Mouse (Mus musculus): ENCODE measurements around the gene Vmn1r199. TPM values are rescaled to one million over a fixed set of nuclear protein-coding genes. Genes with fewer than 3 reads are reported as not detected.

Vmn1r199 gene
- polyA plus RNA-seq, 1 experiment: not detected

DNA sequence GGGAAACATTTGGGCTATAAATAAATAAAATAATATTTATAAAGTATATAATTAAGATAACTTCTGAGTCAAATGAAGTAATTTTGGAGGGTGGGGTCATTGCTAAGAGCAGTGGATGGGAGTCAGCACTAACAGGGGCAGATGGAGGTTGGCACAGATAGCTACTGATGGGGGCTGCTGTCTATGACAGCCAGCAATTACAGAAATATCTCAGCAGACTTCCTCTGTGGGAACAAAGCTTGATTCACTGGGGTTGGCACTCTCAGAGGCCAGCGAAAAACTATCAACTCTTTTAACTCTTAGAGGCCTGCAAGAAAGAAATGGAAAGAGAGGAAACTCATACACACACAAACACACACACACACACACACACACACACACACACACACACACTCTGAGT, 23.4 kb downstream of the Vmn1r199 start:
- WGBS: 48% methylated on average over 1 of the region's 1 CpGs
- no peak overlapping the region for H3K4me3 ChIP-seq (replicated peaks; ENCODE audit: control insufficient read depth, low read depth, low read length)
- TF ChIP-seq POLR2A (IDR thresholded peaks at IDR 0.05; ENCODE audit: borderline replicate concordance, control insufficient read depth, low read depth, low read length) (no peak), CTCF (IDR thresholded peaks at IDR 0.05; ENCODE audit: control insufficient read depth, insufficient read depth, low read length) (no peak)
- H3K27ac ChIP-seq (ENCODE audit: control insufficient read depth, insufficient read depth, low read depth, low read length, poor library complexity): no peak overlapping the region
- no peaks in the 10 kb centered on the region for H3K4me1 ChIP-seq (ENCODE audit: control insufficient read depth, insufficient read depth, low read length)

Other genes starting within 250 kb of the Vmn1r199 start
- gene Vmn1r191, start 195.8 kb upstream of the Vmn1r199 start, polyA plus RNA-seq (2011; ENCODE audit: insufficient read depth, insufficient read length, low replicate concordance, missing spikeins): not detected in 2 replicates
- not detected in 2 replicates for gene Vmn1r192, start 188.7 kb upstream of the Vmn1r199 start, polyA plus RNA-seq (2011; ENCODE audit: insufficient read depth, insufficient read length, low replicate concordance, missing spikeins)
- 0.42 and 0.72 TPM in 2 replicates for gene Vmn1r193, start 156.7 kb upstream of the Vmn1r199 start, polyA plus RNA-seq (2011; ENCODE audit: insufficient read depth, insufficient read length, low replicate concordance, missing spikeins)
- gene Vmn1r194, start 135.6 kb upstream of the Vmn1r199 start, polyA plus RNA-seq (2011; ENCODE audit: insufficient read depth, insufficient read length, low replicate concordance, missing spikeins): not detected in 2 replicates
- not detected in 2 replicates for gene Vmn1r195, start 109.3 kb upstream of the Vmn1r199 start, polyA plus RNA-seq (2011; ENCODE audit: insufficient read depth, insufficient read length, low replicate concordance, missing spikeins)
- not detected in 2 replicates for gene Vmn1r196, start 89.9 kb upstream of the Vmn1r199 start, polyA plus RNA-seq (2011; ENCODE audit: insufficient read depth, insufficient read length, low replicate concordance, missing spikeins)
- gene Vmn1r197, start 55.2 kb upstream of the Vmn1r199 start, polyA plus RNA-seq (2011; ENCODE audit: insufficient read depth, insufficient read length, low replicate concordance, missing spikeins): not detected in 2 replicates
- gene Vmn1r198, start 29.5 kb upstream of the Vmn1r199 start, polyA plus RNA-seq (2011; ENCODE audit: insufficient read depth, insufficient read length, low replicate concordance, missing spikeins): not detected in 2 replicates
- gene Vmn1r200, start 10.6 kb downstream of the Vmn1r199 start, polyA plus RNA-seq (2011; ENCODE audit: insufficient read depth, insufficient read length, low replicate concordance, missing spikeins): not detected in 2 replicates
- gene Vmn1r201, start 92.1 kb downstream of the Vmn1r199 start, polyA plus RNA-seq (2011; ENCODE audit: insufficient read depth, insufficient read length, low replicate concordance, missing spikeins): not detected in 2 replicates
- gene Vmn1r202, start 125.6 kb downstream of the Vmn1r199 start, polyA plus RNA-seq (2011; ENCODE audit: insufficient read depth, insufficient read length, low replicate concordance, missing spikeins): not detected in 2 replicates
- gene Vmn1r203, start 138.3 kb downstream of the Vmn1r199 start, polyA plus RNA-seq (2011; ENCODE audit: insufficient read depth, insufficient read length, low replicate concordance, missing spikeins): 0.47 TPM in 1 of 2 replicates, not detected in the other
- gene Vmn1r204, start 173.4 kb downstream of the Vmn1r199 start, polyA plus RNA-seq (2011; ENCODE audit: insufficient read depth, insufficient read length, low replicate concordance, missing spikeins): not detected in 2 replicates
- gene Vmn1r205, start 213.2 kb downstream of the Vmn1r199 start, polyA plus RNA-seq (2011; ENCODE audit: insufficient read depth, insufficient read length, low replicate concordance, missing spikeins): not detected in 2 replicates
- not detected in 2 replicates for gene Vmn1r206, start 244.4 kb downstream of the Vmn1r199 start, polyA plus RNA-seq (2011; ENCODE audit: insufficient read depth, insufficient read length, low replicate concordance, missing spikeins)

Measured in bone marrow, adult 2 months (tissue).